Mouse (Mus musculus): ENCODE data around the gene Olfr1412. TPM values are rescaled to one million over a fixed set of nuclear protein-coding genes. Genes with fewer than 3 reads are reported as not detected.

Gene Olfr1412
- polyA plus RNA-seq (2015; fragmentation: Nextera tagmentation; extraction: Ambion mirVana): not detected in 2 replicates

GRCm38 (mm10) chr1:92585479-92585878, at the start of gene Olfr1412:
Gene Olfr1412, plus strand, starts transcription at chr1:92585779.

DNA sequence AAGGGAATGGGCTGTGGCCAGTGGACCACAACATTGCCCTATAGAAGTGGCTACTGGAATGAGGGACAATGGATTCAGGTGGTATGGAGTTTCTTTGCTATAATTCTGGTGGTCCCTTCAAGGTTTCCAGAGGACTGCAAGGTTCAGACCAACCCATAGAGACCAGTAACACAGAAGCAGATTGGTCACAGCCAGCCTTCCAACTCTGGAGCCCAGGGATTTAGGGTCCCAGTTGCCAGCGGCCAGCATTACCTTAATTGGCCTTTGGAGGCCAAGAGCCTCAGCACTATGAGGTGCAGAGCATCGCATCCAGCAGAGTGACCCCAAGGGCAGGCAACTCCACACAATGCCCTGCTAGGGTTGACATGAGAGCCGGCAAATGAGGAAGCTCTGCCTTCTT, 14.6 kb upstream of the Olfr1412 start, which contains the start of gene Olfr1413:
Olfr1413 (plus strand) TSS at position 301 of the 400 bp plus-strand sequence.

DNA sequence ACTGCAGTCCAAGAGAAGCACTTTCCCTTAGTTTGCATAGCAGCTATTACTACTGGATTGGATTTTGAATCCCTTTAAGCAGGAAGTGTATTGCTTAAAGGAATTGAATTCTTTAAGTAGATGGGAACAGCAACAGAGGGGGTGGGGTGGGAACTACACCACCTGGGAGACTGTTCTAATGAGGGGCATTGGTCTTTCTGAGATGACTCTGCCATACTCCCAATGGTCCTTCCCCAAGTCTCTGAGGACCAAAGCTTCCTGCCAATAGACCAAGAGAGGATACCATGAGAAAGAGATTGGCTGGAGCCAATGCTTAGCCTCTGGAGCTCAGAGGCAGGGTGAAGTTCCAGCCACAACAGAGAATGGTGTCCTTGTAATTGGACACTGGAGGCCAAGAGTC, 8.5 kb downstream of the Olfr1412 start, which contains the start of gene Olfr1411:
Olfr1411 (plus strand) TSS at position 301 of the 400 bp plus-strand sequence.

DNA sequence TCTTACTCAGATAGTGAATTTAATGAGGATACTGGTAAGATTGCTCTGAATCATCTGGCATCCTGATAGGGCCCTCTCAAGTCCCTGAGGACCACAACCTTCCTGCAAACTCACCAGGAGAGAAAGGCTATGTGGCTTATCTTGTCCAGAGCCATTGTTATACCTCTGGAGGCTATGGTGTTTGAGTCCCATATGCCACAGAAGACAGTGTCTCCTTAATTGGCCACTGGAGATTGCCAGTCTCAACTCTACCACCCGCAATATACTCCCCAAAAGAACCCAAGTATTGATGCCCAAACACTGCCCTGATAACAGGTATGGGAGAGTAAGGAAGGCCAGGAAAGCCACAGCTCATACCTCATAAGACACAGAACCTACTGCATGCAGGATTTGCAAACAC, 19.9 kb downstream of the Olfr1412 start, which contains the start of gene Olfr1410:
Olfr1410 (plus strand) TSS at position 301 of the 400 bp plus-strand sequence.

DNA sequence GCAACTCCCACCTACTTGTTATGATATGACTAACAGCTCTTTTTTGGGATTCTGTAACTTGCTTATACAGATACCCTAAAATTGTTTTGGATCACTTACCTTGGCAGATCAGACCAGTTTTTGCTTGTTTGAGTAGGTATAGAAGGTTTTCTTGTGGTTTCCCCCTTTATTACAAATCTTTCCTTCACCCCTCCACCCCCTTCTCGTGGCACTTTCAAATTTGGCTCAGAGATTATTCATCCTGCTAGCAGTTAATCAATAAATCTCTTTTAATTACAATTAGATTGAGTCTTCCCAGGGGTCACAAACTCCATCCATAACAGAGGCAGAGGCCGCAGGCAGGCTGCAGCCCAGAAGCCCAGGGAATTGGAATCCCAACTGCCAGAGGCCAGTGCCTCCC, 31.9 kb downstream of the Olfr1412 start, which contains the start of gene Olfr12:
Olfr12 (plus strand) TSS at position 301 of the 400 bp plus-strand sequence.

Other genes starting within 250 kb of the Olfr1412 start
- 496 and 559 TPM in 2 replicates for gene Ndufa10, start 111.9 kb upstream of the Olfr1412 start, polyA plus RNA-seq (2015; fragmentation: Nextera tagmentation; extraction: Ambion mirVana)
- gene Olfr1416, start 100.7 kb upstream of the Olfr1412 start, polyA plus RNA-seq (2015; fragmentation: Nextera tagmentation; extraction: Ambion mirVana): not detected in 2 replicates
- not detected in 2 replicates for gene Olfr1415, start 89.7 kb upstream of the Olfr1412 start, polyA plus RNA-seq (2015; fragmentation: Nextera tagmentation; extraction: Ambion mirVana)
- not detected in 2 replicates for gene Olfr1414, start 67.1 kb upstream of the Olfr1412 start, polyA plus RNA-seq (2015; fragmentation: Nextera tagmentation; extraction: Ambion mirVana)
- gene Olfr1413, start 14.5 kb upstream of the Olfr1412 start, polyA plus RNA-seq (2015; fragmentation: Nextera tagmentation; extraction: Ambion mirVana): not detected in 2 replicates
- gene Olfr1411, start 8.6 kb downstream of the Olfr1412 start, polyA plus RNA-seq (2015; fragmentation: Nextera tagmentation; extraction: Ambion mirVana): not detected in 2 replicates
- gene Olfr1410, start 20.0 kb downstream of the Olfr1412 start, polyA plus RNA-seq (2015; fragmentation: Nextera tagmentation; extraction: Ambion mirVana): not detected in 2 replicates
- not detected in 2 replicates for gene Olfr12, start 32.0 kb downstream of the Olfr1412 start, polyA plus RNA-seq (2015; fragmentation: Nextera tagmentation; extraction: Ambion mirVana)
- 411 and 456 TPM in 2 replicates for gene Cops9, start 56.2 kb downstream of the Olfr1412 start, polyA plus RNA-seq (2015; fragmentation: Nextera tagmentation; extraction: Ambion mirVana)
- 0.33 and 0.59 TPM in 2 replicates for gene Otos, start 63.1 kb downstream of the Olfr1412 start, polyA plus RNA-seq (2015; fragmentation: Nextera tagmentation; extraction: Ambion mirVana)
- gene Gpc1, start 245.9 kb downstream of the Olfr1412 start, polyA plus RNA-seq (2015; fragmentation: Nextera tagmentation; extraction: Ambion mirVana): 97.0 and 104 TPM in 2 replicates